Mouse (Mus musculus) erythroid progenitor cell, adult 5-6 weeks (primary cell): ENCODE measurements around the gene Csf3r. TPM values are rescaled to one million over a fixed set of nuclear protein-coding genes. Genes with fewer than 3 reads are reported as not detected.
A peak's percentile ranks its signal among the peaks of the same experiment; 100 is the strongest.
"Not testable (repeated sequence)": the region's sequence is repeated elsewhere in the genome, so short reads cannot be mapped to it uniquely, and the experiment has no call there.

ENCODE experiments used
- ATAC-seq: replicated peaks from 2 replicates; pipeline ENCODE4 v1.8.0; 2016; ENCODE audit warnings: moderate number of reproducible peaks, mild to moderate bottlenecking, moderate TSS enrichment, inconsistent platforms; ENCODE audit not compliant: poor library complexity, low FRiP score, severe bottlenecking
- total RNA-seq, 2 experiments: library from RNA; stranded (forward) in 1 of 2; stranded (reverse) in 1 of 2; fragments of 150-400 nt in 1 of 2; fragments of 186-747, 209-891 nt in 1 of 2; gene quantifications; 2 replicates each; pipeline versions ENCODE4 v1.2.3 to v1.2.4; 2015 to 2017; ENCODE audit warnings: low replicate concordance in 2 of 2

The Csf3r gene
- total RNA-seq (2015; ENCODE audit: low replicate concordance) (33.2 and 46.1 TPM in 2 replicates), total RNA-seq (2017; ENCODE audit: low replicate concordance) (11.7 and 14.2 TPM in 2 replicates)

- no peak for ATAC-seq
These were observed at the start of gene Csf3r for GRCm38 (mm10) chr4:126024303-126024900. Gene Csf3r (plus strand): TSS chr4:126024550.

GRCm38 (mm10) chr4:125977768-125978167 is 46.6 kb upstream of the Csf3r start:
- ATAC-seq: no peak

- ATAC-seq: no peak
These were observed 41.1 kb upstream of the Csf3r start for GRCm38 (mm10) chr4:125983279-125983678.

- ATAC-seq: not testable (repeated sequence)
These were observed 38.6 kb upstream of the Csf3r start for GRCm38 (mm10) chr4:125985703-125986102.

- ATAC-seq: no peak
These were observed 37.3 kb upstream of the Csf3r start for GRCm38 (mm10) chr4:125987071-125987470.

GRCm38 (mm10) chr4:125989061-125989460 is 35.3 kb upstream of the Csf3r start:
- ATAC-seq: no peak

- peak; percentile 67; the same call in 1 of the 2 replicates for ATAC-seq
These were observed 34.2 kb upstream of the Csf3r start for GRCm38 (mm10) chr4:125990143-125990542.

GRCm38 (mm10) chr4:125992206-125992605 is 32.1 kb upstream of the Csf3r start:
- ATAC-seq: no peak

GRCm38 (mm10) chr4:125992906-125993305 is 31.4 kb upstream of the Csf3r start:
- ATAC-seq: no peak

- ATAC-seq: no peak
These were observed 27.8 kb upstream of the Csf3r start for GRCm38 (mm10) chr4:125996576-125996975.

GRCm38 (mm10) chr4:125997826-125998225 is 26.5 kb upstream of the Csf3r start:
- no peak for ATAC-seq

GRCm38 (mm10) chr4:126001311-126002199 is 22.8 kb upstream of the Csf3r start:
- ATAC-seq: no peak

- ATAC-seq: no peak
These were observed 6.5 kb upstream of the Csf3r start for GRCm38 (mm10) chr4:126017676-126018332.

GRCm38 (mm10) chr4:126018966-126019538 is 5.3 kb upstream of the Csf3r start:
- no peak for ATAC-seq

GRCm38 (mm10) chr4:126025801-126026200 is 1.5 kb downstream of the Csf3r start:
- ATAC-seq: no peak

GRCm38 (mm10) chr4:126027980-126028379 is 3.6 kb downstream of the Csf3r start:
- no peak for ATAC-seq

- no peak for ATAC-seq
These were observed 4.7 kb downstream of the Csf3r start for GRCm38 (mm10) chr4:126029042-126029441.

GRCm38 (mm10) chr4:126030705-126031104 is 6.4 kb downstream of the Csf3r start:
- ATAC-seq: no peak

GRCm38 (mm10) chr4:126035413-126035812 is 11.1 kb downstream of the Csf3r start:
- no peak for ATAC-seq
